Mouse (Mus musculus): ENCODE results near the gene Srsf1. TPM values are rescaled to one million over a fixed set of nuclear protein-coding genes. Genes with fewer than 3 reads are reported as not detected.

Gene Srsf1
- polyA plus RNA-seq, 1 experiment from 2014 or later, result 102 TPM

GRCm38 (mm10) chr11:88047871-88048531, 828 bp downstream of the Srsf1 start:
- peak; percentile 32 for ATAC-seq (ENCODE audit: low read depth)
- Histone ChIP-seq H3K4me1 (ENCODE audit: control insufficient read depth, low read depth, low read length) (peaks cover 24% of the 10 kb centered on the region), H3K4me3 (ENCODE audit: low read depth, low read length) (peak overlapping the region; percentile 100), H3K27me3 (ENCODE audit: control insufficient read depth, insufficient read depth, low read depth, low read length) (no peaks in the 10 kb centered on the region), H3K4me2 (ENCODE audit: low read depth, low read length) (peak overlapping the region; percentile 73), H3K9me3 (replicated peaks; ENCODE audit: control insufficient read depth, low read length) (no peaks in the 10 kb centered on the region), H3K36me3 (ENCODE audit: control insufficient read depth, insufficient read depth) (peaks cover 23% of the 10 kb centered on the region), H3K9ac (ENCODE audit: low read depth, low read length) (peak overlapping the region; percentile 100), H3K27ac (ENCODE audit: low read length) (peak overlapping the region; percentile 99)
- under 1% methylated on average over 72 of the region's 76 CpGs for WGBS (ENCODE audit: insufficient replicate concordance)

DNA sequence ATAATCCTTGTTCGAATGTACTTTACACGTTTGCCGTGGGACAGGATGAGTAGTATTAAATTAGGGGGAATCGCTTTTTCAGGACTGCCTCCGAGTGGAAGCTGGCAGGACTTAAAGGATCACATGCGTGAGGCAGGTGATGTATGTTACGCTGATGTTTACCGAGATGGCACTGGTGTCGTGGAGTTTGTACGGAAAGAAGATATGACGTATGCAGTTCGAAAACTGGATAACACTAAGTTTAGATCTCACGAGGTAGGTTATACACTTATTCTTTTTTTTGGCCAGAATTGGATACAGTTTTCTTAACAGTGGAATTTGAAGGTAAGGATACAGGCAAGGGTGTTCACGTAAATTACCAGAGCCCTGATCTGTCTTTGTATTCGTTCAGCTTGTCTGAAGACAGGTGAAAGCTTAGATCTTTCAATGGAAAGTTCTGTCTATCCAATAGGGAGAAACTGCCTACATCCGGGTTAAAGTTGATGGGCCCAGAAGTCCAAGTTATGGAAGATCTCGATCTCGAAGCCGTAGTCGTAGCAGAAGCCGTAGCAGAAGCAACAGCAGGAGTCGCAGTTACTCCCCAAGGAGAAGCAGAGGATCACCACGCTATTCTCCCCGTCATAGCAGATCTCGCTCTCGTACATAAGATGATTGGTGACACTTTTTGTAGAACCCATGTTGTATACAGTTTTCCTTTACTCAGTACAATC, 1.9 kb downstream of the Srsf1 start:
- H3K4me1 ChIP-seq (ENCODE audit: control insufficient read depth, low read depth, low read length), result peaks cover 24% of the 10 kb centered on the region
- H3K9ac ChIP-seq (ENCODE audit: low read depth, low read length), result peak overlapping the region; percentile 100
- no peaks in the 10 kb centered on the region for H3K9me3 ChIP-seq (replicated peaks; ENCODE audit: control insufficient read depth, low read length)
- peak overlapping the region; percentile 100 for H3K4me3 ChIP-seq (ENCODE audit: low read depth, low read length)
- WGBS (ENCODE audit: insufficient replicate concordance), result 11% methylated on average over 26 of the region's 26 CpGs
- H3K27ac ChIP-seq (ENCODE audit: low read length), result peak overlapping the region; percentile 99
- no peak for ATAC-seq (ENCODE audit: low read depth)
- no peaks in the 10 kb centered on the region for H3K27me3 ChIP-seq (ENCODE audit: control insufficient read depth, insufficient read depth, low read depth, low read length)
- H3K36me3 ChIP-seq (ENCODE audit: control insufficient read depth, insufficient read depth), result peaks cover 27% of the 10 kb centered on the region
- peak overlapping the region; percentile 73 for H3K4me2 ChIP-seq (ENCODE audit: low read depth, low read length)

DNA sequence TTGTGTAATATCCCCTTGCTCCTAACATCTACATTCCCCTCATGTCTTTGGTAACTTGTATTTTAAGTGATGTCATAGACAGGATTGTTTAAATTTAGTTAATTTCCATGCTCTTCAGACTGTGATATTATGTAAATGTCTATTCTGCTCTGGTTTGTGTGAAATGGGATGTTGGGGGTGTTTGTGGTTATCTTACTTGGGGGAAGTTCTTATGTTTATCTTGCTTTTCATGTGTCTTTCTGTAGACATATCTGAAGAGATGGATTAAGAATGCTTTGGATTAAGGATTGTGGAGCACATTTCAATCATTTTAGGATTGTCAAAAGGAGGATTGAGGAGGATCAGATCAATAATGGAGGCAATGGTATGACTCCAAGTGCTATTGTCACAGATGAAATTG, 2.6 kb downstream of the Srsf1 start:
- ATAC-seq (ENCODE audit: low read depth), result no peak
- no peaks in the 10 kb centered on the region for H3K9me3 ChIP-seq (replicated peaks; ENCODE audit: control insufficient read depth, low read length)
- H3K27ac ChIP-seq (ENCODE audit: low read length), result no peak overlapping the region
- H3K4me2 ChIP-seq (ENCODE audit: low read depth, low read length), result peak overlapping the region; percentile 73
- no peaks in the 10 kb centered on the region for H3K27me3 ChIP-seq (ENCODE audit: control insufficient read depth, insufficient read depth, low read depth, low read length)
- H3K36me3 ChIP-seq (ENCODE audit: control insufficient read depth, insufficient read depth), result peaks cover 30% of the 10 kb centered on the region
- H3K4me3 ChIP-seq (ENCODE audit: low read depth, low read length), result peak overlapping the region; percentile 100
- H3K9ac ChIP-seq (ENCODE audit: low read depth, low read length), result peak overlapping the region; percentile 100
- peaks cover 24% of the 10 kb centered on the region for H3K4me1 ChIP-seq (ENCODE audit: control insufficient read depth, low read depth, low read length)

DNA sequence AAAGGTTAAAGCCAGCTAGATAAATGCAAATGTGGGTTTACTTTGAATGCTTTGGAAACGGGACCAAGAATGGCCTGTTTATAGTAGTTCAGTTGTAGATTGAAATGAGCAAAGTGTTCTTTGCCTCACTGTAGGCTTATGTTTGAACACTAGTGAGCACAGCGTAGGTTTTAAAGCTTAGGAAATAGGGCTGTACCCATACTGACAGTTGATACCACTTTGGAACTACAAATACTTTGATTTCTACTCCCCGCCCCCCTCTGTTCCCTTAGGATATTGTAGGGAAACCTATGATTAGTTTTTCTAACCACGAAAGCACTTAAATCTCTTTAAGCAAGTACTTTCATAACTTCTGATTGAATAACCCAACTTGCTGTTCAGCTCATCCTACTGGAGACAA, 5.5 kb downstream of the Srsf1 start:
- no peak for ATAC-seq (ENCODE audit: low read depth)

GRCm38 (mm10) chr11:88053821-88054220, 6.6 kb downstream of the Srsf1 start:
- Histone ChIP-seq H3K9ac (ENCODE audit: low read depth, low read length) (no peak overlapping the region), H3K4me2 (ENCODE audit: low read depth, low read length) (no peak overlapping the region), H3K27me3 (ENCODE audit: control insufficient read depth, insufficient read depth, low read depth, low read length) (no peaks in the 10 kb centered on the region), H3K4me1 (ENCODE audit: control insufficient read depth, low read depth, low read length) (peaks cover 14% of the 10 kb centered on the region), H3K9me3 (replicated peaks; ENCODE audit: control insufficient read depth, low read length) (no peaks in the 10 kb centered on the region), H3K27ac (ENCODE audit: low read length) (no peak overlapping the region), H3K36me3 (ENCODE audit: control insufficient read depth, insufficient read depth) (peaks cover 35% of the 10 kb centered on the region), H3K4me3 (ENCODE audit: low read depth, low read length) (no peak overlapping the region)
- 73% methylated on average over 3 of the region's 3 CpGs for WGBS (ENCODE audit: insufficient replicate concordance)
- no peak for ATAC-seq (ENCODE audit: low read depth)

More for the DNA sequence above, 5.5 kb downstream of the Srsf1 start:
- peaks cover 14% of the 10 kb centered on the region for H3K4me1 ChIP-seq (ENCODE audit: control insufficient read depth, low read depth, low read length)
- H3K4me2 ChIP-seq (ENCODE audit: low read depth, low read length), result no peak overlapping the region
- no peak overlapping the region for H3K27ac ChIP-seq (ENCODE audit: low read length)
- H3K9me3 ChIP-seq (replicated peaks; ENCODE audit: control insufficient read depth, low read length), result no peaks in the 10 kb centered on the region
- no peaks in the 10 kb centered on the region for H3K27me3 ChIP-seq (ENCODE audit: control insufficient read depth, insufficient read depth, low read depth, low read length)
- 85% methylated on average over 4 of the region's 4 CpGs for WGBS (ENCODE audit: insufficient replicate concordance)
- no peak overlapping the region for H3K9ac ChIP-seq (ENCODE audit: low read depth, low read length)
- peaks cover 35% of the 10 kb centered on the region for H3K36me3 ChIP-seq (ENCODE audit: control insufficient read depth, insufficient read depth)
- no peak overlapping the region for H3K4me3 ChIP-seq (ENCODE audit: low read depth, low read length)

DNA sequence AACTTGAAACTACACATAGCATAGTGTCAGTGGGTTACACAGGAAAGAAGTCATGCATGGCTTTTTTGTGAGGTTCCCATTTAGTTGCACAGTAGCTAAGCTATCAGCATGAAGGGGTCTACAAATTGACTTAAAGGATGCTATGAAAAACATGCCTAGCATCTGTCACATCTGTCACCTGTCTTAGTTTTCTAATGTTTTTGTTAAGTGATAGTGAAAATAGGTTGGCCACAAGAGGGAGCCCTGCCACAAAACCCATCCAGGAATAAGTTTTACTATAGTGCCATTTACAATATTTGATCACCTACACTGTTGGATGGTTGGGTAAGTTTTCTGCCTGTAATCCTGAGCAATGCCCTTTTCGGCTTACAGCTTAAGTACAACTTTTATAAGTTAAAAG, 7.4 kb downstream of the Srsf1 start:
- H3K9me3 ChIP-seq (replicated peaks; ENCODE audit: control insufficient read depth, low read length), result no peaks in the 10 kb centered on the region
- H3K36me3 ChIP-seq (ENCODE audit: control insufficient read depth, insufficient read depth), result peaks cover 28% of the 10 kb centered on the region
- no peaks in the 10 kb centered on the region for H3K27me3 ChIP-seq (ENCODE audit: control insufficient read depth, insufficient read depth, low read depth, low read length)
- H3K4me2 ChIP-seq (ENCODE audit: low read depth, low read length), result no peak overlapping the region
- no peak overlapping the region for H3K27ac ChIP-seq (ENCODE audit: low read length)
- H3K4me3 ChIP-seq (ENCODE audit: low read depth, low read length), result no peak overlapping the region
- 72% methylated on average over 1 of the region's 1 CpGs for WGBS (ENCODE audit: insufficient replicate concordance)
- no peak overlapping the region for H3K9ac ChIP-seq (ENCODE audit: low read depth, low read length)
- peaks cover 14% of the 10 kb centered on the region for H3K4me1 ChIP-seq (ENCODE audit: control insufficient read depth, low read depth, low read length)
- ATAC-seq (ENCODE audit: low read depth), result no peak

DNA sequence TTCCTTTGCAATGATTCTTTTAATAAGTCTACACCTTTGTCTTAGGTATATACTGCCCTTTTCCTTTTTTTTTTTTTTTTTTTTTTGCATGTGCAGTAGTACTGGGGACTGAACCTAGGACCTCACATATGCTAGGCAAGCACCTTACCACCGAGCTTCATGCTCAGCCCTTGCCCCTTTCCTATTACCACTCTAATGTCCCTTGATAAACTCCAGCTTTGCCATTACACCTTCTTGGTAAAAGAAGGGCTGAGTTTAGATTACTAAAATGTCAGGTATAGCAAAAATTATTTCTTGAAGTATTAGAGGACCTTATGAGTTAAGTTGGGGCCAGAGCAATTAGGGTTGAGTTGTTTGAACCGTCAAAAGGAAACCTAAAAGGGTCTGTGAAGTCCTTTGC, 8.6 kb downstream of the Srsf1 start:
- ATAC-seq (ENCODE audit: low read depth), result no peak
- no peak overlapping the region for H3K9ac ChIP-seq (ENCODE audit: low read depth, low read length)
- no peak overlapping the region for H3K4me2 ChIP-seq (ENCODE audit: low read depth, low read length)
- WGBS (ENCODE audit: insufficient replicate concordance), result 77% methylated on average over 2 of the region's 2 CpGs
- H3K4me3 ChIP-seq (ENCODE audit: low read depth, low read length), result no peak overlapping the region
- no peaks in the 10 kb centered on the region for H3K9me3 ChIP-seq (replicated peaks; ENCODE audit: control insufficient read depth, low read length)
- H3K4me1 ChIP-seq (ENCODE audit: control insufficient read depth, low read depth, low read length), result peaks cover 7% of the 10 kb centered on the region
- peaks cover 20% of the 10 kb centered on the region for H3K36me3 ChIP-seq (ENCODE audit: control insufficient read depth, insufficient read depth)
- H3K27me3 ChIP-seq (ENCODE audit: control insufficient read depth, insufficient read depth, low read depth, low read length), result no peaks in the 10 kb centered on the region
- H3K27ac ChIP-seq (ENCODE audit: low read length), result no peak overlapping the region

- no peak overlapping the region for H3K4me2 ChIP-seq (ENCODE audit: low read depth, low read length)
- no peak for ATAC-seq (ENCODE audit: low read depth)
- H3K9ac ChIP-seq (ENCODE audit: low read depth, low read length), result no peak overlapping the region
- no peaks in the 10 kb centered on the region for H3K4me1 ChIP-seq (ENCODE audit: control insufficient read depth, low read depth, low read length)
- no peaks in the 10 kb centered on the region for H3K27me3 ChIP-seq (ENCODE audit: control insufficient read depth, insufficient read depth, low read depth, low read length)
- H3K27ac ChIP-seq (ENCODE audit: low read length), result no peak overlapping the region
- 63% methylated on average over 2 of the region's 2 CpGs for WGBS (ENCODE audit: insufficient replicate concordance)
- H3K36me3 ChIP-seq (ENCODE audit: control insufficient read depth, insufficient read depth), result peaks cover 12% of the 10 kb centered on the region
- no peaks in the 10 kb centered on the region for H3K9me3 ChIP-seq (replicated peaks; ENCODE audit: control insufficient read depth, low read length)
- H3K4me3 ChIP-seq (ENCODE audit: low read depth, low read length), result no peak overlapping the region
Measured at GRCm38 (mm10) chr11:88057788-88058187, 10.6 kb downstream of the Srsf1 start.

DNA sequence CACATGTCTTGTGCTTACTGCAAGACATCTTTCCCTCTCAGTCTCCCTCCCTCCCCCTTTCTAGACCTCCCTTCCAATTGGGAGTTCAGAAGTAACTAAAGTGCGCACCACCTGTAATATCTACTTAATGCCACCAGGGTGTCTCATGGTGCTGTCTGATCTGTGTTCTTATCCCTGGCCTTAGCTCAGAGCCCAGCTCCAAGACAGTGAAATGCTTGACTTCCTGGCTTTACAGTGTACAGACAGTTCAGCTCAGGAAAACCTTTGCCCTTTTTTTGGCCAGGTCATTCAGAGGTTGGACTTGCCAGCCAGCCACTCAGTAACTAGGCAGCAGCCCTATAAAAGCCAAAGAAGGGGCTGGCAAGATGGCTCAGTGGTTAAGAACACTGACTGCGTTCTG, 12.0 kb downstream of the Srsf1 start:
- peak; percentile 60 for ATAC-seq (ENCODE audit: low read depth)
- Histone ChIP-seq H3K9ac (ENCODE audit: low read depth, low read length) (no peak overlapping the region), H3K4me2 (ENCODE audit: low read depth, low read length) (no peak overlapping the region), H3K36me3 (ENCODE audit: control insufficient read depth, insufficient read depth) (peaks cover 8% of the 10 kb centered on the region), H3K4me3 (ENCODE audit: low read depth, low read length) (no peak overlapping the region), H3K27me3 (ENCODE audit: control insufficient read depth, insufficient read depth, low read depth, low read length) (no peaks in the 10 kb centered on the region), H3K27ac (ENCODE audit: low read length) (no peak overlapping the region), H3K4me1 (ENCODE audit: control insufficient read depth, low read depth, low read length) (no peaks in the 10 kb centered on the region), H3K9me3 (replicated peaks; ENCODE audit: control insufficient read depth, low read length) (no peaks in the 10 kb centered on the region)
- 50% methylated on average over 2 of the region's 2 CpGs for WGBS (ENCODE audit: insufficient replicate concordance)

All from liver, embryonic 16.5 days (tissue).